Mouse (Mus musculus): ENCODE data around the gene Rrp9. TPM values are rescaled to one million over a fixed set of nuclear protein-coding genes. Genes with fewer than 3 reads are reported as not detected.
"Not testable (repeated sequence)": the region's sequence is repeated elsewhere in the genome, so short reads cannot be mapped to it uniquely, and the experiment has no call there.

Gene Rrp9
- polyA plus RNA-seq, 1 experiment from 2014 or later = 56.5 TPM

- no peak overlapping the region for H3K27ac ChIP-seq (ENCODE audit: low read depth, low read length)
- H3K36me3 ChIP-seq (ENCODE audit: control insufficient read depth, insufficient read depth, low read length) = no peaks in the 10 kb centered on the region; the same call in 1 of the 2 replicates
- DNase-seq (ENCODE audit: low spot score) = no peak
- H3K9me3 ChIP-seq (ENCODE audit: control insufficient read depth, low read length) = no peaks in the 10 kb centered on the region
- no peak overlapping the region for H3K4me3 ChIP-seq (ENCODE audit: low read depth, low read length)
- no peaks in the 10 kb centered on the region for H3K27me3 ChIP-seq (ENCODE audit: control insufficient read depth, insufficient read depth, low read length)
- H3K4me2 ChIP-seq (ENCODE audit: low read depth, low read length, severe bottlenecking) = no peak overlapping the region
- H3K9ac ChIP-seq (ENCODE audit: low read length) = no peak overlapping the region
- WGBS = 93% methylated on average over 15 of the region's 15 CpGs
- H3K4me1 ChIP-seq (replicated peaks; ENCODE audit: control insufficient read depth, insufficient read depth, low read length) = peaks cover 10% of the 10 kb centered on the region
- ATAC-seq (replicated peaks; ENCODE audit: low FRiP score) = no peak
Measured at GRCm38 (mm10) chr9:106481075-106481474, 5.3 kb downstream of the Rrp9 start.

GRCm38 (mm10) chr9:106481676-106482075, 5.9 kb downstream of the Rrp9 start:
- Histone ChIP-seq H3K36me3 (ENCODE audit: control insufficient read depth, insufficient read depth, low read length) (no peaks in the 10 kb centered on the region; the same call in 1 of the 2 replicates), H3K4me2 (ENCODE audit: low read depth, low read length, severe bottlenecking) (no peak overlapping the region), H3K27ac (ENCODE audit: low read depth, low read length) (no peak overlapping the region), H3K9ac (ENCODE audit: low read length) (no peak overlapping the region), H3K27me3 (ENCODE audit: control insufficient read depth, insufficient read depth, low read length) (no peaks in the 10 kb centered on the region), H3K4me3 (ENCODE audit: low read depth, low read length) (no peak overlapping the region), H3K4me1 (replicated peaks; ENCODE audit: control insufficient read depth, insufficient read depth, low read length) (peaks cover 5% of the 10 kb centered on the region; the same call in 1 of the 2 replicates), H3K9me3 (ENCODE audit: control insufficient read depth, low read length) (no peaks in the 10 kb centered on the region)
- DNase-seq (ENCODE audit: low spot score) = no peak
- ATAC-seq (replicated peaks; ENCODE audit: low FRiP score) = no peak
- 93% methylated on average over 13 of the region's 13 CpGs for WGBS

- H3K9me3 ChIP-seq (ENCODE audit: control insufficient read depth, low read length) = no peaks in the 10 kb centered on the region
- H3K4me2 ChIP-seq (ENCODE audit: low read depth, low read length, severe bottlenecking) = no peak overlapping the region
- no peak overlapping the region for H3K9ac ChIP-seq (ENCODE audit: low read length)
- no peaks in the 10 kb centered on the region for H3K27me3 ChIP-seq (ENCODE audit: control insufficient read depth, insufficient read depth, low read length)
- 91% methylated on average over 17 of the region's 17 CpGs for WGBS
- H3K4me1 ChIP-seq (replicated peaks; ENCODE audit: control insufficient read depth, insufficient read depth, low read length) = peaks cover 5% of the 10 kb centered on the region; the same call in 1 of the 2 replicates
- no peaks in the 10 kb centered on the region; the same call in 1 of the 2 replicates for H3K36me3 ChIP-seq (ENCODE audit: control insufficient read depth, insufficient read depth, low read length)
- DNase-seq (ENCODE audit: low spot score) (no peak), ATAC-seq (replicated peaks; ENCODE audit: low FRiP score) (no peak)
- no peak overlapping the region for H3K4me3 ChIP-seq (ENCODE audit: low read depth, low read length)
- no peak overlapping the region for H3K27ac ChIP-seq (ENCODE audit: low read depth, low read length)
Measured at GRCm38 (mm10) chr9:106482578-106483115, 6.9 kb downstream of the Rrp9 start.

GRCm38 (mm10) chr9:106483136-106483535, 7.4 kb downstream of the Rrp9 start:
- DNase-seq (ENCODE audit: low spot score) (no peak), ATAC-seq (replicated peaks; ENCODE audit: low FRiP score) (no peak)
- no peaks in the 10 kb centered on the region for H3K27me3 ChIP-seq (ENCODE audit: control insufficient read depth, insufficient read depth, low read length)
- WGBS = 98% methylated on average over 10 of the region's 10 CpGs
- H3K4me2 ChIP-seq (ENCODE audit: low read depth, low read length, severe bottlenecking) = no peak overlapping the region
- H3K4me3 ChIP-seq (ENCODE audit: low read depth, low read length) = no peak overlapping the region
- no peaks in the 10 kb centered on the region; the same call in 1 of the 2 replicates for H3K36me3 ChIP-seq (ENCODE audit: control insufficient read depth, insufficient read depth, low read length)
- no peak overlapping the region for H3K9ac ChIP-seq (ENCODE audit: low read length)
- H3K9me3 ChIP-seq (ENCODE audit: control insufficient read depth, low read length) = no peaks in the 10 kb centered on the region
- H3K4me1 ChIP-seq (replicated peaks; ENCODE audit: control insufficient read depth, insufficient read depth, low read length) = peaks cover 1% of the 10 kb centered on the region; the same call in 1 of the 2 replicates
- no peak overlapping the region for H3K27ac ChIP-seq (ENCODE audit: low read depth, low read length)

GRCm38 (mm10) chr9:106483606-106484005, 7.8 kb downstream of the Rrp9 start:
- WGBS = 93% methylated on average over 17 of the region's 17 CpGs
- H3K4me2 ChIP-seq (ENCODE audit: low read depth, low read length, severe bottlenecking) = no peak overlapping the region
- H3K27ac ChIP-seq (ENCODE audit: low read depth, low read length) = no peak overlapping the region
- no peak overlapping the region for H3K4me3 ChIP-seq (ENCODE audit: low read depth, low read length)
- no peaks in the 10 kb centered on the region for H3K9me3 ChIP-seq (ENCODE audit: control insufficient read depth, low read length)
- no peaks in the 10 kb centered on the region for H3K27me3 ChIP-seq (ENCODE audit: control insufficient read depth, insufficient read depth, low read length)
- no peaks in the 10 kb centered on the region; the same call in 1 of the 2 replicates for H3K36me3 ChIP-seq (ENCODE audit: control insufficient read depth, insufficient read depth, low read length)
- ATAC-seq (replicated peaks; ENCODE audit: low FRiP score) (no peak), DNase-seq (ENCODE audit: low spot score) (no peak)
- H3K9ac ChIP-seq (ENCODE audit: low read length) = no peak overlapping the region
- no peaks in the 10 kb centered on the region for H3K4me1 ChIP-seq (replicated peaks; ENCODE audit: control insufficient read depth, insufficient read depth, low read length)

- no peak overlapping the region for H3K4me2 ChIP-seq (ENCODE audit: low read depth, low read length, severe bottlenecking)
- H3K4me1 ChIP-seq (replicated peaks; ENCODE audit: control insufficient read depth, insufficient read depth, low read length) = no peaks in the 10 kb centered on the region
- no peaks in the 10 kb centered on the region for H3K27me3 ChIP-seq (ENCODE audit: control insufficient read depth, insufficient read depth, low read length)
- no peak for ATAC-seq (replicated peaks; ENCODE audit: low FRiP score)
- H3K9me3 ChIP-seq (ENCODE audit: control insufficient read depth, low read length) = no peaks in the 10 kb centered on the region
- H3K4me3 ChIP-seq (ENCODE audit: low read depth, low read length) = no peak overlapping the region
- no peak for DNase-seq (ENCODE audit: low spot score)
- 69% methylated on average over 10 of the region's 10 CpGs for WGBS
- H3K27ac ChIP-seq (ENCODE audit: low read depth, low read length) = no peak overlapping the region
- no peak overlapping the region for H3K9ac ChIP-seq (ENCODE audit: low read length)
- no peaks in the 10 kb centered on the region; the same call in 1 of the 2 replicates for H3K36me3 ChIP-seq (ENCODE audit: control insufficient read depth, insufficient read depth, low read length)
Measured at GRCm38 (mm10) chr9:106485076-106485475, 9.3 kb downstream of the Rrp9 start.

- H3K27me3 ChIP-seq (ENCODE audit: control insufficient read depth, insufficient read depth, low read length); DNase-seq (ENCODE audit: low spot score); H3K36me3 ChIP-seq (ENCODE audit: control insufficient read depth, insufficient read depth, low read length); ATAC-seq (replicated peaks; ENCODE audit: low FRiP score); H3K4me2 ChIP-seq (ENCODE audit: low read depth, low read length, severe bottlenecking); H3K9ac ChIP-seq (ENCODE audit: low read length); H3K4me1 ChIP-seq (replicated peaks; ENCODE audit: control insufficient read depth, insufficient read depth, low read length); H3K27ac ChIP-seq (ENCODE audit: low read depth, low read length); H3K9me3 ChIP-seq (ENCODE audit: control insufficient read depth, low read length); H3K4me3 ChIP-seq (ENCODE audit: low read depth, low read length): not testable (repeated sequence)
- WGBS = 84% methylated on average over 6 of the region's 6 CpGs
Measured at GRCm38 (mm10) chr9:106487602-106488001, 11.8 kb downstream of the Rrp9 start.

GRCm38 (mm10) chr9:106499667-106500066, 23.9 kb downstream of the Rrp9 start, which contains the start of gene Iqcf1:
Gene Iqcf1, plus strand, starts transcription at chr9:106499967.
- Histone ChIP-seq H3K4me2 (ENCODE audit: low read depth, low read length, severe bottlenecking) (no peak within 1 kb of the TSS), H3K4me3 (ENCODE audit: low read depth, low read length) (no peak within 1 kb of the TSS), H3K27ac (ENCODE audit: low read depth, low read length) (no peak within 1 kb of the TSS), H3K36me3 (ENCODE audit: control insufficient read depth, insufficient read depth, low read length) (no peaks in the 10 kb centered on the region), H3K27me3 (ENCODE audit: control insufficient read depth, insufficient read depth, low read length) (no peaks in the 10 kb centered on the region), H3K4me1 (replicated peaks; ENCODE audit: control insufficient read depth, insufficient read depth, low read length) (no peaks in the 10 kb centered on the region), H3K9ac (ENCODE audit: low read length) (no peak within 1 kb of the TSS), H3K9me3 (ENCODE audit: control insufficient read depth, low read length) (no peaks in the 10 kb centered on the region)
- 91% methylated on average over 6 of the region's 6 CpGs for WGBS
- no peak for DNase-seq (ENCODE audit: low spot score)
- no peak for ATAC-seq (replicated peaks; ENCODE audit: low FRiP score)

- H3K4me3 ChIP-seq (ENCODE audit: low read depth, low read length) = no peak overlapping the region
- no peaks in the 10 kb centered on the region for H3K9me3 ChIP-seq (ENCODE audit: control insufficient read depth, low read length)
- no peaks in the 10 kb centered on the region for H3K27me3 ChIP-seq (ENCODE audit: control insufficient read depth, insufficient read depth, low read length)
- H3K4me1 ChIP-seq (replicated peaks; ENCODE audit: control insufficient read depth, insufficient read depth, low read length) = no peaks in the 10 kb centered on the region
- 90% methylated on average over 22 of the region's 22 CpGs for WGBS
- DNase-seq (ENCODE audit: low spot score) (no peak), ATAC-seq (replicated peaks; ENCODE audit: low FRiP score) (no peak)
- H3K4me2 ChIP-seq (ENCODE audit: low read depth, low read length, severe bottlenecking) = no peak overlapping the region
- no peaks in the 10 kb centered on the region for H3K36me3 ChIP-seq (ENCODE audit: control insufficient read depth, insufficient read depth, low read length)
- H3K9ac ChIP-seq (ENCODE audit: low read length) = no peak overlapping the region
- no peak overlapping the region for H3K27ac ChIP-seq (ENCODE audit: low read depth, low read length)
Measured at GRCm38 (mm10) chr9:106501846-106502245, 26.1 kb downstream of the Rrp9 start.
